Mouse (Mus musculus) embryonic fibroblast, embryonic 13.5 days (primary cell): ENCODE measurements around the gene Ralgapa1.

Source experiments
- CTCF ChIP-seq: IDR thresholded peaks from 2 replicates; pipeline ENCODE4 v1.5.1; 2011; ENCODE audit warnings: mild to moderate bottlenecking, control low read depth, low read length, moderate library complexity, borderline replicate concordance; ENCODE audit not compliant: insufficient read depth
- POLR2A ChIP-seq: IDR thresholded peaks from 2 replicates; pipeline ENCODE4 v1.6.1; 2011; ENCODE audit warnings: low read depth, mild to moderate bottlenecking, control low read depth, low read length, moderate library complexity

- TF ChIP-seq CTCF (no peak), POLR2A (no peak)
These were observed 256.6 kb downstream of the Ralgapa1 start for GRCm38 (mm10) chr12:55564187-55564963.
